Mouse (Mus musculus): ENCODE results near the gene Hivep3. TPM values are rescaled to one million over a fixed set of nuclear protein-coding genes. Genes with fewer than 3 reads are reported as not detected.

Hivep3 gene
- total RNA-seq, 1 experiment from 2014 or later = 8.5 TPM

- DNase-seq = no peak
These were observed 372.8 kb downstream of the Hivep3 start for GRCm38 (mm10) chr4:120106362-120106761.

- no peak for DNase-seq
These were observed 374.2 kb downstream of the Hivep3 start for GRCm38 (mm10) chr4:120107787-120108186.

- no peak for DNase-seq
These were observed 381.9 kb downstream of the Hivep3 start for GRCm38 (mm10) chr4:120115516-120115915.

- no peak for DNase-seq
These were observed 382.7 kb downstream of the Hivep3 start for GRCm38 (mm10) chr4:120116312-120116711.

GRCm38 (mm10) chr4:120120276-120120675 is 386.7 kb downstream of the Hivep3 start:
- DNase-seq = peak; percentile 74

GRCm38 (mm10) chr4:120124656-120125055 is 391.1 kb downstream of the Hivep3 start:
- no peak for DNase-seq

GRCm38 (mm10) chr4:120126047-120126446 is 392.5 kb downstream of the Hivep3 start:
- peak; percentile 36 for DNase-seq

GRCm38 (mm10) chr4:120127333-120127732 is 393.7 kb downstream of the Hivep3 start:
- DNase-seq = no peak

- peak; percentile 78 for DNase-seq
These were observed 394.4 kb downstream of the Hivep3 start for GRCm38 (mm10) chr4:120128033-120128432.

- peak; percentile 66 for DNase-seq
These were observed 395.8 kb downstream of the Hivep3 start for GRCm38 (mm10) chr4:120129233-120129885.

GRCm38 (mm10) chr4:120130926-120131325 is 397.3 kb downstream of the Hivep3 start:
- no peak for DNase-seq

GRCm38 (mm10) chr4:120131441-120132220 is 398.0 kb downstream of the Hivep3 start:
- peak; percentile 97 for DNase-seq

GRCm38 (mm10) chr4:120134223-120134622 is 400.6 kb downstream of the Hivep3 start:
- DNase-seq = no peak

- DNase-seq = no peak
These were observed 408.2 kb downstream of the Hivep3 start for GRCm38 (mm10) chr4:120141810-120142209.

GRCm38 (mm10) chr4:120142905-120143304 is 409.3 kb downstream of the Hivep3 start:
- DNase-seq = no peak

GRCm38 (mm10) chr4:120144343-120144742 is 410.8 kb downstream of the Hivep3 start:
- no peak for DNase-seq

GRCm38 (mm10) chr4:120145931-120146330 is 412.3 kb downstream of the Hivep3 start:
- no peak for DNase-seq

GRCm38 (mm10) chr4:120148291-120149141 is 414.9 kb downstream of the Hivep3 start:
- peak; percentile 89 for DNase-seq

- no peak for DNase-seq
These were observed 415.5 kb downstream of the Hivep3 start for GRCm38 (mm10) chr4:120149142-120149524.

- DNase-seq = no peak
These were observed 416.8 kb downstream of the Hivep3 start for GRCm38 (mm10) chr4:120150345-120150920.

- DNase-seq = no peak
These were observed 418.3 kb downstream of the Hivep3 start for GRCm38 (mm10) chr4:120151906-120152305.

- no peak for DNase-seq
These were observed 419.1 kb downstream of the Hivep3 start for GRCm38 (mm10) chr4:120152648-120153047.
